Mouse (Mus musculus) kidney, adult 2 months (tissue): Measurements from ENCODE around the gene Oas1h. TPM values are rescaled to one million over a fixed set of nuclear protein-coding genes. Genes with fewer than 3 reads are reported as not detected.

Experiments
- DNase-seq: peaks from one replicate; pipeline ENCODE4 v3.0.0; 2021
- H3K27ac ChIP-seq: fragments of 200-500 bp; 2 replicates; pipeline ENCODE4 v1.5.1; 2012; ENCODE audit warnings: low read depth, low read length, control low read depth, inconsistent platforms; ENCODE audit not compliant: insufficient read depth
- H3K27me3 ChIP-seq: fragments of 200-500 bp; replicated peaks from 2 replicates; pipeline ENCODE4 v1.6.1; 2012; ENCODE audit warnings: mild to moderate bottlenecking, moderate library complexity, low read length, inconsistent platforms; ENCODE audit not compliant: control insufficient read depth, insufficient read depth
- H3K36me3 ChIP-seq: fragments of 200-500 bp; 2 replicates; pipeline ENCODE4 v1.6.1; 2012; ENCODE audit warnings: mild to moderate bottlenecking, moderate library complexity, low read length, inconsistent platforms; ENCODE audit not compliant: control insufficient read depth, insufficient read depth
- H3K4me1 ChIP-seq: fragments of 200-500 bp; 2 replicates; pipeline ENCODE4 v1.6.1; 2011; ENCODE audit warnings: low read length; ENCODE audit not compliant: control insufficient read depth, insufficient read depth
- H3K4me3 ChIP-seq: fragments of 200-500 bp; 2 replicates; pipeline ENCODE4 v1.5.1; 2011; ENCODE audit warnings: mild to moderate bottlenecking, low read depth, low read length, control low read depth; ENCODE audit not compliant: insufficient read depth
- CTCF ChIP-seq: fragments of 200-500 bp; conservative IDR thresholded peaks from 2 replicates; pipeline ENCODE4 v1.5.1; 2011; ENCODE audit warnings: low read depth, mild to moderate bottlenecking, control low read depth, low read length, moderate library complexity, mixed read lengths; ENCODE audit not compliant: insufficient read depth, insufficient read length
- POLR2A ChIP-seq: fragments of 200-500 bp; IDR thresholded peaks from one replicate; pipeline ENCODE4 v1.6.1; 2011; ENCODE audit warnings: low read depth, low read length, control low read depth
- WGBS: fragments of 180-500 bp; shearing (Covaris S2); methylation state at CpG from one replicate; pipeline ENCODE4 v1.1.7; 2018; 5-methylcytosine and 5-hydroxymethylcytosine counted together
- polyA plus RNA-seq: library from polyadenylated mRNA; depleted of rRNA; stranded (reverse); fragments of >200 nt; gene quantifications from 2 replicates; pipeline ENCODE4 v1.2.3, GENCODE M21; 2012; rRNA removed

The Oas1h gene
- polyA plus RNA-seq, 1 experiment: not detected

DNA sequence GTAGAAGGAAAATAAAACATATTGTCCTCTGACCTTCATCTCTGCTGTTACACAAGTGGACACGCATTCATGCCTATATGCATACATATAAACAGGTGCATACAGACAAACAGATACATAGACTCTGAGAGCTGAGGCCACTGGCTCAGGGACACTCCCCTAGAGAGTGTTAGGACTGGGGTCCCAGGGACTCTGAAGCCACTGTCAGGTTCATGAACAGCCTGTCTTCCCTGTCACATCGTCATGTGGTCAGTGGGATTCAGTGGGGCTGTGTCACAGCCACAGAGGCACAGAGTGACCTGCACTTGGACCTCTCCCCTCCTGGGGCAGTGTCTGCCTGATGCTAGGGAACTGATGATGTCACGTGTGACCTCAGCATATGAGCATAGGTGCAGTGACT is 59.1 kb downstream of the Oas1h start:
- Histone ChIP-seq H3K27ac (no peak overlapping the region), H3K4me3 (no peak overlapping the region), H3K4me1 (no peaks in the 10 kb centered on the region), H3K36me3 (no peaks in the 10 kb centered on the region), H3K27me3 (no peaks in the 10 kb centered on the region)
- DNase-seq: no peak
- TF ChIP-seq POLR2A (no peak), CTCF (no peak)
- 75% methylated on average over 3 of the region's 3 CpGs for WGBS

Other genes with a start within 250 kb of the Oas1h start
- gene Rita1, start 248.8 kb upstream of the Oas1h start, polyA plus RNA-seq: 25.2 and 32.1 TPM in 2 replicates
- gene Ddx54, start 248.7 kb upstream of the Oas1h start, polyA plus RNA-seq: 29.3 and 31.6 TPM in 2 replicates
- gene Cfap73, start 227.2 kb upstream of the Oas1h start, polyA plus RNA-seq: not detected in 2 replicates
- 2.3 and 3.4 TPM in 2 replicates for gene Rasal1, start 212.6 kb upstream of the Oas1h start, polyA plus RNA-seq
- 1.5 and 4.4 TPM in 2 replicates for gene Dtx1, start 149.5 kb upstream of the Oas1h start, polyA plus RNA-seq
- gene Oas2, start 111.6 kb upstream of the Oas1h start, polyA plus RNA-seq: 3.5 and 5.5 TPM in 2 replicates
- gene Oas3, start 83.8 kb upstream of the Oas1h start, polyA plus RNA-seq: 0.38 and 2.3 TPM in 2 replicates
- gene Oas1e, start 65.9 kb upstream of the Oas1h start, polyA plus RNA-seq: not detected in 2 replicates
- 2.6 TPM in 2 replicates for gene Oas1c, start 48.9 kb upstream of the Oas1h start, polyA plus RNA-seq
- 0.08 and 0.19 TPM in 2 replicates for gene Oas1f, start 14.1 kb upstream of the Oas1h start, polyA plus RNA-seq
- gene Oas1g, start 26.2 kb downstream of the Oas1h start, polyA plus RNA-seq: 2.5 and 2.7 TPM in 2 replicates
- gene Oas1a, start 46.1 kb downstream of the Oas1h start, polyA plus RNA-seq: 5.2 and 7.9 TPM in 2 replicates
- gene Oas1d, start 53.1 kb downstream of the Oas1h start, polyA plus RNA-seq: not detected in 2 replicates
- gene Rph3a, start 148.7 kb downstream of the Oas1h start, polyA plus RNA-seq: 0.80 and 0.83 TPM in 2 replicates